Mouse (Mus musculus): ENCODE measurements around the gene Gm37240.

Gm37240 gene

GRCm38 (mm10) chr3:84841271-84841670, 1046.0 kb downstream of the Gm37240 start:
- no peak for DNase-seq (ENCODE audit: inconsistent ontology term)

- DNase-seq (ENCODE audit: inconsistent ontology term), result no peak
Observed at GRCm38 (mm10) chr3:84839499-84839898, 1047.8 kb downstream of the Gm37240 start.

- no peak for DNase-seq (ENCODE audit: inconsistent ontology term)
Observed at GRCm38 (mm10) chr3:84837984-84838383, 1049.3 kb downstream of the Gm37240 start.

GRCm38 (mm10) chr3:84836029-84836428, 1051.3 kb downstream of the Gm37240 start:
- no peak for DNase-seq (ENCODE audit: inconsistent ontology term)

GRCm38 (mm10) chr3:84829366-84829765, 1058.0 kb downstream of the Gm37240 start:
- no peak for DNase-seq (ENCODE audit: inconsistent ontology term)

GRCm38 (mm10) chr3:84827617-84828016, 1059.7 kb downstream of the Gm37240 start:
- DNase-seq (ENCODE audit: inconsistent ontology term), result no peak

- DNase-seq (ENCODE audit: inconsistent ontology term), result no peak
Observed at GRCm38 (mm10) chr3:84826938-84827337, 1060.4 kb downstream of the Gm37240 start.

- no peak for DNase-seq (ENCODE audit: inconsistent ontology term)
Observed at GRCm38 (mm10) chr3:84826405-84826804, 1060.9 kb downstream of the Gm37240 start.

GRCm38 (mm10) chr3:84825990-84826389, 1061.3 kb downstream of the Gm37240 start:
- no peak for DNase-seq (ENCODE audit: inconsistent ontology term)

GRCm38 (mm10) chr3:84820654-84821201, 1066.6 kb downstream of the Gm37240 start:
- peak; percentile 28 for DNase-seq (ENCODE audit: inconsistent ontology term)

- no peak for DNase-seq (ENCODE audit: inconsistent ontology term)
Observed at GRCm38 (mm10) chr3:84816951-84817350, 1070.4 kb downstream of the Gm37240 start.

GRCm38 (mm10) chr3:84815461-84815860, 1071.9 kb downstream of the Gm37240 start:
- peak; percentile 49 for DNase-seq (ENCODE audit: inconsistent ontology term)

- DNase-seq (ENCODE audit: inconsistent ontology term), result peak; percentile 39
Observed at GRCm38 (mm10) chr3:84814762-84815381, 1072.4 kb downstream of the Gm37240 start, which contains the start of gene Fbxw7. Gene Fbxw7, plus strand, starts transcription at chr3:84815268.

GRCm38 (mm10) chr3:84814157-84814761, 1073.1 kb downstream of the Gm37240 start:
- peak; percentile 100 for DNase-seq (ENCODE audit: inconsistent ontology term)

GRCm38 (mm10) chr3:84813436-84814156, 1073.7 kb downstream of the Gm37240 start:
- no peak for DNase-seq (ENCODE audit: inconsistent ontology term)

- no peak for DNase-seq (ENCODE audit: inconsistent ontology term)
Observed at GRCm38 (mm10) chr3:84810803-84811202, 1076.5 kb downstream of the Gm37240 start.

GRCm38 (mm10) chr3:84808906-84809305, 1078.4 kb downstream of the Gm37240 start:
- DNase-seq (ENCODE audit: inconsistent ontology term), result peak; percentile 14

GRCm38 (mm10) chr3:84807826-84808225, 1079.5 kb downstream of the Gm37240 start:
- no peak for DNase-seq (ENCODE audit: inconsistent ontology term)

- DNase-seq (ENCODE audit: inconsistent ontology term), result no peak
Observed at GRCm38 (mm10) chr3:84806206-84806605, 1081.1 kb downstream of the Gm37240 start.

GRCm38 (mm10) chr3:84804036-84804435, 1083.3 kb downstream of the Gm37240 start:
- no peak for DNase-seq (ENCODE audit: inconsistent ontology term)

GRCm38 (mm10) chr3:84787914-84788313, 1099.4 kb downstream of the Gm37240 start:
- no peak for DNase-seq (ENCODE audit: inconsistent ontology term)

- no peak for DNase-seq (ENCODE audit: inconsistent ontology term)
Observed at GRCm38 (mm10) chr3:84776084-84776483, 1111.2 kb downstream of the Gm37240 start.

Data from Muller cell, postnatal 12 days (primary cell).